Mouse (Mus musculus) WW6 (cell line): Measurements from ENCODE around the gene Rbfox3.

Experiments used
- DNase-seq: peaks from one replicate; pipeline ENCODE4 v3.0.0-alpha.2; 2013; ENCODE audit warnings: low read depth, low spot score

Gene Rbfox3

DNA sequence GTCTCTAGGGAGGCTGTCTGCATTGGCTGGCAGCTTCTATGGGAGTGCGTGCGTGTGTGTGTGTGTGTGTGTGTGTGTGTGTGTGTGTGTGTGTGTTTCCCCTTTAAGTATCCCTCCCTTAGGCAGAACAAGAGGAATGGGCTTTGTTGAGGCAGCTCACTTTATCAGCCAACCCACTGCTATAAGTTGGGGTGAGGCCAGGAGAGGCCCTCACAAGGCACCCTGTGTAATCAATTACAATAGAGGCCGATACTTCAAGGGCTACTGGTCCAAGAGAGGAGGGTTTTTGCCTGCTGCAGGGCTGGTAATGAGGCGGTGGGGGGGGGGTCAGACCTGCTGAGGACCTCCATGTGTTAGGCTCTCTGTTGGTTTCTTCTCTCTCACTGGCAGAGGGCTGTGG is 357.5 kb downstream of the Rbfox3 start:
- no peak for DNase-seq

DNA sequence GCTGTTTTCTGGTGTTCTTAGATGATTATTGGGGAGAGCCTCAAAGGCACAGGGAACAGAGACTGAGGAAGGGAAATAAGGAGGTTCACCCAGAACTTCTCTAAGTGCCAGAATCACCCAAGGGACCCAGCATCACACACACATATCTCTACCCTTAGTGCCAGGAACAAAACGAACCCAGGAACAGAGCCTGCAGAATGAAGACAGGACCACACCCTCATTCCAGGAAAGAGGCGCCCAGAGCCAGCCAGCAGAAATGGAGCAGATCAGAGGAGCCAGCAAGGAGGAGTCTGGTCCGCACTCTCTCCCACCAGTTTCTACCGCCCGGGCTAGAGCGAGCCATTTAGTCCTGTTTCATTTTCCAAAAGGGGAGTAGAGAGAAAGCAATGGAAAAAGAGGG is 358.4 kb downstream of the Rbfox3 start:
- no peak for DNase-seq

DNA sequence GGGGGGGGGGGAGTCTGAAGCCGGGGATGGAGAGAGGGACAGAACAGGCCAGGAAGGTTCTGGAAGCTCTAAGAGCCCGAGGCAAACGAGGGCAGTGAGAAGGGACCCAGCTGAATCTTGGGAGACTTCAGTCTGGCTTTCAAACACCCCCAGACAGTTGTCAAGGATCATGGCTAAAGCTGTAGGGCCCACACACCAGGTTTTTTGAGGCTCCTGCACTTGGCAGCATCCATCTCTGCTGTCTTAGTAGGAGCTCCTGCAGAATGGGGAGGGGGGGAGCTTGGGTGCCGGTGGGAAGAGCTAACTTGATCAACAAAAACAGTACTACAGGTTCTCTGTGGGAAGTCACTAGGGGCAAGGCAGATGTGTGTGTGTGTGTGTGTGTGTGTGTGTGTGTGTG is 358.9 kb downstream of the Rbfox3 start:
- DNase-seq, result no peak

DNA sequence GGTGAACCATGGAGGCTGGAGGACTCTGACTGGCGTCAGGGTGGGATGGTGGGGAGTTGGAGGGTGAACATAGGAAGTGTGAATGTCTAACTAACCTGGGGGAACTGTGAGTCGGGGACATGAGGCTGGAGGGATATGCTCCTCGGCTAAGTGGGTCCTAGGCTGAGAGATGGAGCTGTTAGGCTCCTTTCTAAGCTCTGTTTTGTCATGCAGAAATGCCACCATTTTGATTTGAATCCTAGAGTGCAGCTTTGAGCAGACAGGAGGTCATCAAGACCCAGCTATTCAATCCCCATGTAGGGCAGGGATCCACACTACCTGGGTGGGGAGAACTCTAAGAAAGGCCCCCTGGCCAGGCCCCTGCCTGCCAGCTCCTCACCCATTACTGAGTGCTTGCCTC is 359.7 kb downstream of the Rbfox3 start:
- no peak for DNase-seq

GRCm38 (mm10) chr11:118550773-118551520 is 360.4 kb downstream of the Rbfox3 start:
- DNase-seq, result no peak

GRCm38 (mm10) chr11:118548242-118548641 is 363.2 kb downstream of the Rbfox3 start:
- DNase-seq, result no peak

DNA sequence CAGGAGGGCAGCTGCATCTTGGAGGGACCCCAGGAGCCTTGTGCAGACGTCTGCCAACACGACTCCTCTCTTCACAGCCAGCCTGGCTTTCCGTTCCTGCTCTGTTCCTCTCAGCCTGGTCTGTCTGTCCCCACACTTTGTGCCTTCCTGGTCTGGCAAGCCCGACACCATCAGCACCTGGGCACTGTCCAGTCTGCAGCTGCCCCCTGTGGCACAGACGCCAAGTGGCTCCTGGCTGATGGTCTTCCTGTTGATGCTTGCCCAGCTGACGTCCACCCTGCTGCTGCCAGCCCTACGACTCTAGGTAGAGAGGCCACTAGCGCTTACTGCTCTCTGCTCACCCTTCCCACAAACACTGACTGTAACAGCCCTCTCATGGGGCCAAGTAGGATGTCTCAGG is 365.1 kb downstream of the Rbfox3 start:
- DNase-seq, result no peak

GRCm38 (mm10) chr11:118545690-118546089 is 365.7 kb downstream of the Rbfox3 start:
- DNase-seq, result no peak

DNA sequence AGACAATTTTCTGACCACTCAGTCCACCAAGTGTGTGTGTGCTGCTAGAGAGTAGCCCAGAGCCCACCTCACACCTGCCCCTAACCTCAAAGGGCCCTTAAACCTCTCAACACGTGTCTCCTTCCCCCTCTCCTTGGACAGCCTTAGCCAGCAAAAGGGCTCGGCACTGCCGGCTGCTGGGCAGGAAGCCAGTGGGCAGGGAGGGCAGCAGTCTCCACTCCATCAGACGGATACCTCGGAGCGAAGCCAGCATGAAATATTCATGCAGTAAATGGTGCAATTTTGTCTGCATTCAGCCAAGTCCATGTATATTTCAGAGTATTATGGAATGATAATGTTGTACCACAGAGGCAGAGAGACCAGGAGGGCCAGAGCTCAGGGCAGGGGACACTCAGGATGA is 366.8 kb downstream of the Rbfox3 start:
- no peak for DNase-seq

- no peak for DNase-seq
These were observed 368.5 kb downstream of the Rbfox3 start for GRCm38 (mm10) chr11:118542906-118543305.

DNA sequence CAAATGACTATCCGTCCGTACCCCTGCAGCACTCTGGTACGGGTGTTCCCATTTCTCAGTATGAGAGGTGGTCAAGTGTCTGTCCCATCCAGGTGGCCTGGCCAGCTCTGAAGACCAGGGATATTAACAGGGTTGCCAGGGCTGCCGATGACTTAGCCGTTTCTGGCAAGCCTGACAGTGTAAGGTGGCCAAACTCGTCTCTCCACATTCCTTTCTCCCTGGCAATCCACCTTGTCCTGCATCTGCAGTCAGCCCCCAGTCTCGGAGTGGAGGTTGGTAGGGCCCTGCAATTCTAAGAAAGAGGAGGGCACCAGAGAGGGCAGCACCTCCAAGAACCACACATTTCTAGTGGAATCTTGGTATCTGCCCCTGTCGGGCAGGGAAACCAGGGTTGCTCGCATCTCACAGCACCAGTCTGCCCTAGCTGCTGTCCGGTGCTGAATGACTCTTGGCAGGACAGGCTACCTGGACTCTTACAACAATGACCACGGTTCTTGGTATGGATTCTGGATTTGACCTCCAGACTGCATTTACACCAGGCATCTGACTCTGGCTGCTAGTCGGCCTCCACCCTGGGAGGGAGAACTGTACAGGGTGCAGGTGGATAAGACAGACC is 370.9 kb downstream of the Rbfox3 start:
- no peak for DNase-seq

DNA sequence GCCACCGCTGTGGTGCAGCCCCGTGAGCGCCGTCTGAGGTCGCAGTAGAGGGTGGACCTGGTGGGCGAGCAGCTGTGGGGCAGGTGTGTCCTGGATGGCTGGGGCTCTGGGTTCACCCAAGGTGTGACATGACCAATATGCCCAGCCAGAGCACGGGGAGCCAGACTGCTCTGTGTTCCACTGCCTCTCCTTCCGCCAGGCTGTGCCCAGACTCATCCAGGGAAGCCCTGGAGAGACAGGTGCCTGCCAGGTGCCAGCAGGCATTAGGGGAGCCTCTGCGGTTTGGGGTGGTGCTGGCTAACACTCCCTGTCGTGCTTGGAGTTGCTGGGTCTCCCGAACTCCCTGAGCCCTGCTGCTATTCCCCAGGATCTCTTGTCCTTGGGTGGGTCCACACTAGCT is 373.4 kb downstream of the Rbfox3 start:
- DNase-seq, result no peak

DNA sequence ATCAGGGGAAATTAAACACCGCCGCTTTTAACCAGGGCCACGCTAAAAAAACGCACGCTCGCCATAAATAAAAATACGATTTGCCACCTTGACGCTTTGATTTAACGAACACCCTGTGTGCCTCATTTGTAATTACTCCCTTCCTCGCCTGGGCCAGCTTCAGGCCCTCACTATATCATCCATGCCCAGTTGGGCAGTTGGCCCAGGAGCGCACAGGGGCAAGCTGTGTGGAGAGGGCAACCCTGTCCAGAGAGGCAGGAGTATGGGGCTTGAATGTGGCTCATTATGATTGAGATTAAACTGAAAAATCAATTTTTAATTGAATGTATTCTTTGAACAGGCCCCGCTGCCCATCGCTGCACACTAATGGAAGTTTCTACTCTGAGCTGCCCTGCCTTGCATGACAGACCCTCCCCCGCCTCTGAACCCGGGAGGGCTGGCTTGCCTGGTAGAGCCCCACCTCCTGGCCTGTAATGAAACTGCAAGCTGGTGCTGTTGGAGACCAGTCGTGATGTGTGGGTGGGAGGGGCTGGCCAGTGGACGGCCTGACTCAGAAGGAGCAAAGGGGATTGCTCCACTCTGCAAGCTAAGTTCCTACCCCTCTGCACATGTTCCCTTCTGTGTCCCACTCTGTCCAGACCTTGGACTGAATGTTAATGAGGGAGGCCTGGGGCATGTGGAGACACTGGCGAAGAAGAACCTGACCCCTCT is 376.9 kb downstream of the Rbfox3 start:
- peak; percentile 43 for DNase-seq

DNA sequence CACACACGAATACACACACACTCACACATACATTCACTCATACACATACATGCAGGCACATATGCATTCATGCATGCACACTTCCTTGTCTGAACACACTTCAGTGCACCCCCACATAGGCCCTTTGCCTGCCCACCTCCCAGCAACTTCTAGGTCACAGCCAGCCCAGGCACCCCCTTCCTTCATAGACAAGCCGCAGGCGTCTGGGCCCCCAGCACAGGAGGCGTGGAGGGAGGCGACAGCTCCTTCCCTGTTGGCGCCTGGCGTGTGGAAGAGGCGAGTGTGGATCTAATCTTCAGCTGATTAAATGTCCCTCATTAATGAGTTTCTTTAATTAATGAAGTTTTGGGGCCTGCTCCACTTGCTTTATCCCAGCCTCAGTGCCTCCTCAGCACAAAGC is 381.1 kb downstream of the Rbfox3 start:
- DNase-seq, result no peak

GRCm38 (mm10) chr11:118528761-118529160 is 382.6 kb downstream of the Rbfox3 start:
- DNase-seq, result no peak

DNA sequence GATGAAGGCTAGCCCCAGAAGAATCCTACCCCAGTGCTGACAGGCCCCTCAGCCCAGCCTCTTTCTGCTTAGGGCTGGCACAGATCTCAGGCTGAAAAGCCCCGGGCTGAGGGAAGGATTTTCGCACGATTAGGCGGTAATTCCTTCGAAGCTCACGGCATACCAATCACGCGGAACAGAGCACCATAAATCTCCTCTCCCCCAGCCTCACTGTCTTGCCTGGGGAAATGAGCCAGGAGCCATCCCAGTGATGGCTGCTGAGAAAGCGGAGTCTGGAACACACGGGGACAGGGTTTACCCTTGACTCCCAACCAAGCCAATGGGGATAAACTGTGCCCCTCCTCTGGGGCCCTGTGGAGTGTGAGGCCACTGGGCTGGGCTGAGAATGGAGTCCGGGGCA is 386.3 kb downstream of the Rbfox3 start:
- no peak for DNase-seq

DNA sequence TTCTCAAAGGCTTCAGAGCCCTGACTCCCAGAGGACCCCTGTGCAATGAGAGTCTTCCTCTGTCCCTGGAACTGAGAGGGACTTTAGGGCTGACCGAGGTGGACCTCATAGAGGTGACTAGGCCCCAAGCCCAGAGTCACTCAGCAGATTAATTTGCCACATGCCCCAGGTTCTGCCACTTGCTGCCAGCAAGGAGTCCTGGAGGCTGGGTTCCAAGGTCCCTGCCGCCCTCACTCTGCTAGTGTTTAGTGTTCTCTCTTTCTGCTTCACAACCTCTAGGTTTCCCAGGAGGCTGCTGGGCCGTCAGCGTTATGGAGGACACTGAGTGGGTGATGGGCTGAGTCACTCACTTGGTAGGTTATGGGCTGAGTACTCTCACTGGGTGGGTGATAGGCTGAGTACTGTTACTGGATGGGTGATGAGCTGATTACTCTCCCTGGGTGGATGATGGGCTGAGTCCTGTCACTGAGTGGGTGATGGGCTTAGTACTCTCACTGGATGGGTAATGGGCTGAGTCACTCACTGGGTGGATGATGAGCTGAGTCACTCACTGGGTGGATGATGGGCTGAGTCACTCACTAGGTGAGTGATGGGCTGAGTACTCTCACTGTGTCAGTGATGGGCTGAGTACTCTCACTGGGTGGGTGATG is 387.8 kb downstream of the Rbfox3 start:
- no peak for DNase-seq

DNA sequence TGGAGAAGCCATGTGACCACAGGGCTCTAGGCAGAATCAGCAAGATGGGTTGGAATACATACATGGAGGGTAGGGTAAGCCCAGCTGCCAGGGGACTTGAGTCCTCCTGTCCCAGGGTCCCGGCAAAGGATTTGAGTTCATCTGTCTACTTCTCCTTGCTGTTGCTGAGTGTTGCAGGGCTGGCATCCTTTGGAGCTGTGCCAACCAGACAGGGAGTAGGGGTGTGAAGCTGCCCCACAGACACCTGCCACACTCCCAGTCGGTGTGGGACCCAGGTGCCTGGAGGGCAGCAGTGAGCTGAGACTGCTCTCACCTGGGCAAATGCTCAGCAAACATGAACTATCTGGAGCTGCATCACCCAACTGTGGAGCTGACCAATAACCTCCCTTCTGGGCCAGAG is 390.5 kb downstream of the Rbfox3 start:
- DNase-seq, result no peak

DNA sequence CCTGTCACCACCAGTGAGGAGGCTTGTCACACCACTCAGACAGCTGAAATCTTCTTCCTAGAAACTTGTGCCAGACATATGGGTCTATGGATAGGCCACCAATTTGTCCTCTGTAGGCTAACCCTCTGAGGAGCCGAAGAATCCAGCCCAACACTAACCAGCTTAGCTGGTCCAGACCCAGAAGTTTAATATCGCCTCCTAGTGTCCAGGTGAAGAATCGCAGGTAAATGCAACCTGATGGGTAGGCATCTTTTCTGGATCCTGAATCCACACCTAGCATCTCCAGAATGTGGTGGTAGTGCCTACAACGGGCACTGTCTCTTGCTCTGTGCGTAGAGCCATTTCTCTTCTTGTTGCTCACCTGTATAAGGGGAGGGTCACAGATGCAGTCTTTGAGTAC is 391.1 kb downstream of the Rbfox3 start:
- DNase-seq, result no peak

- DNase-seq, result no peak
These were observed 392.7 kb downstream of the Rbfox3 start for GRCm38 (mm10) chr11:118518743-118519142.

GRCm38 (mm10) chr11:118517924-118518323 is 393.5 kb downstream of the Rbfox3 start:
- no peak for DNase-seq

DNA sequence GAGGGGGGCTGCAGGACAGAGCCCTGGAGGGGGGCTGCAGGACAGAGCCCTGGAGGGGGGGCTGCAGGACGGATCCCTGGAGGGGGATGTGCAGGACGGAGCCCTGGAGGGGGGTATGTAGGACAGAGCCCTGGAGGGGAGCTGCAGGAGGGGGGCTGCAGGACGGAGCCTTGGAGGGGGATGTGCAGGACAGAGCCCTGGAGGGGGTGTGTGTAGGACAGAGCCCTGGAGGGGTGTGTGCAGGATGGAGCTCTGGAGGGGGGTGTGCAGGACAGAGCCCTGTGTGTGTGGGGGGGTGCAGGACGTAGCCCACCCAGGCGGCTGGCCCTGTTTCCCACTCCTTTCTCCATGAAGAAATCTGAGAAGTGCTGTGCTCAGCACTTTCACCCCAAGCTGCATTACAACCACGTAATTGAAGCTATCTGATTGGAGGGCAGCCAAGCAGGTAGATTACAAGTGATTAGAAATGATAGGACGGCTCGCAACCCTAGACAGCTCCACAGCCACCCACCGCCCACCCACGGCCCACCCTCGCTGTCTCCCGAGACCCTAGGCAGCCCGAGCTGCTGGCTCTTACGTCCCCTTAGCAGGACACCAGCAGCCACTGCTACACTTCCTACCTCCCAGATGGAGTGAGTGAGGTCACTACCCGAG is 399.0 kb downstream of the Rbfox3 start:
- DNase-seq, result no peak
